Mouse (Mus musculus): ENCODE results near the gene Gm4301. TPM values are rescaled to one million over a fixed set of nuclear protein-coding genes. Genes with fewer than 3 reads are reported as not detected.

Gene Gm4301
- not detected for polyA plus RNA-seq (2017; shearing (Covaris generic))

DNA sequence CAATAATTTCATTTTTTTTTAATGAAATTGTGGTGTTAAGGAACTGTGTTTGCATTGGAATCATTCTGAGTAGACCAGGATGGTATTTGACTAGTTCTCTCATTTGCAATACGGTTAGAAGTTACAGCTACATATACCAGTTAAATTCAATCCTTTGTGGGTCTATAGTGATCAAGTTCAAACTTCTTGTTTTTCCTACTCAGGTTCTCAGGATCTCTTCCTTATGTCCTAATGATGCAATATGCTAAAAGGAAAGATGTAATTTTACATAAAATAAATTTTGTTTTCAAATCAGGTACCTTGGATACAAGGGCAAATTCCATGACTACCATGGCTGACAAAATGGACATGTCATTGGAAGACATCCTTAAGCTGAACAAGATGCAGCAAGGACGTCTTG is at the start of gene Gm4301:
Gm4301 (plus strand) TSS at position 301 of the 400 bp plus-strand sequence.

DNA sequence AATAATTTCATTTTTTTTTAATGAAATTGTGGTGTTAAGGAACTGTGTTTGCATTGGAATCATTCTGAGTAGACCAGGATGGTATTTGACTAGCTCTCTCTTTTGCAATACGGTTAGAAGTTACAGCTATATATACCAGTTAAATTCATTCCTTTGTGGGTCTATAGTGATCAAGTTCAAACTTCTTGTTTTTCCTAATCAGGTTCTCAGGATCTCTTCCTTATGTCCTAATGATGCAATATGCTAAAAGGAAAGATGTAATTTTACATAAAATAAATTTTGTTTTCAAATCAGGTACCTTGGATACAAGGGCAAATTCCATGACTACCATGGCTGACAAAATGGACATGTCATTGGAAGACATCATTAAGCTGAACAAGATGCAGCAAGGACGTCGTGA is 5.1 kb downstream of the Gm4301 start, which contains the start of gene Gm4302:
Gm4302 (plus strand) TSS at position 301 of the 400 bp plus-strand sequence.

GRCm38 (mm10) chr10:100345672-100346071 is 10.2 kb downstream of the Gm4301 start, which contains the start of gene Gm4303:
Gm4303 (plus strand) TSS chr10:100345972.

GRCm38 (mm10) chr10:100350793-100351192 is 15.3 kb downstream of the Gm4301 start, which contains the start of gene Gm4305:
Gm4305 (plus strand) TSS chr10:100351093.

GRCm38 (mm10) chr10:100361038-100361437 is 25.6 kb downstream of the Gm4301 start, which contains the start of gene Gm4307:
Gm4307 (plus strand) TSS chr10:100361338.

GRCm38 (mm10) chr10:100382460-100382859 is 47.0 kb downstream of the Gm4301 start, which contains the start of gene Gm4312:
Gm4312 (minus strand) TSS chr10:100382560.

Other genes with a start within 250 kb of the Gm4301 start
- gene Gm4302, start 5.2 kb downstream of the Gm4301 start, polyA plus RNA-seq (2017; shearing (Covaris generic)) = not detected
- gene Gm4303, start 10.3 kb downstream of the Gm4301 start, polyA plus RNA-seq (2017; shearing (Covaris generic)) = not detected
- gene Gm4305, start 15.4 kb downstream of the Gm4301 start, polyA plus RNA-seq (2017; shearing (Covaris generic)) = not detected
- not detected for gene Gm4307, start 25.7 kb downstream of the Gm4301 start, polyA plus RNA-seq (2017; shearing (Covaris generic))
- not detected for gene Gm4312, start 46.9 kb downstream of the Gm4301 start, polyA plus RNA-seq (2017; shearing (Covaris generic))
- 1 to 10 TPM; 2.0 to 3.6 TPM for gene Tmtc3, start 151.7 kb downstream of the Gm4301 start, polyA plus RNA-seq (2017; shearing (Covaris generic))
- 1 to 10 TPM in 1 of 2 experiments, under 1 TPM in 1; 0.74 to 1.8 TPM for gene Cep290, start 151.9 kb downstream of the Gm4301 start, polyA plus RNA-seq (2017; shearing (Covaris generic))